Mouse (Mus musculus) monocyte, adult 2 months (primary cell): ENCODE measurements around the gene Ablim1.

Source experiments
- DNase-seq, 2 experiments: peaks; one replicate each; pipeline ENCODE4 v3.0.0; 2022; ENCODE audit warnings: low spot score in 2 of 2, low read depth in 1 of 2

Ablim1 gene

DNA sequence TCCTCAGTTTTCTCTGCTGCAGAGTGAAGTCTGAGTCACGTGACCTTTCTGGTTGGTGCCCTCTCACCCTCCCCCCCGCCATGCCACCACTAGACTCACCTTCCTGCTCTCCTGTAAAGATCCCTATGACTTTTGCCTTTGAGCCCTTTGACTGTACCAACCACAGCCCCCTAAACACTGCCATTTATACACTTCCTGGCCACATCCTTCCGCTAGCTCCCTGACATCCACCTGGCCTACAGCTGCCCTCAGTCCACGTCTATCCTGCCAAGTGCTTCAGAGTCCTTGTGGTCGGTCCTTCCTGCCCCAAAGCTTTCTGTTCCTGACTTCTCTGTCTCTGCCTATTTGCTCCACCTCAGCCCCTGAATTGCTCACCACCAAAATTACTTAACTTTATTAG, 29.1 kb upstream of the Ablim1 start:
- no peak for DNase-seq

DNA sequence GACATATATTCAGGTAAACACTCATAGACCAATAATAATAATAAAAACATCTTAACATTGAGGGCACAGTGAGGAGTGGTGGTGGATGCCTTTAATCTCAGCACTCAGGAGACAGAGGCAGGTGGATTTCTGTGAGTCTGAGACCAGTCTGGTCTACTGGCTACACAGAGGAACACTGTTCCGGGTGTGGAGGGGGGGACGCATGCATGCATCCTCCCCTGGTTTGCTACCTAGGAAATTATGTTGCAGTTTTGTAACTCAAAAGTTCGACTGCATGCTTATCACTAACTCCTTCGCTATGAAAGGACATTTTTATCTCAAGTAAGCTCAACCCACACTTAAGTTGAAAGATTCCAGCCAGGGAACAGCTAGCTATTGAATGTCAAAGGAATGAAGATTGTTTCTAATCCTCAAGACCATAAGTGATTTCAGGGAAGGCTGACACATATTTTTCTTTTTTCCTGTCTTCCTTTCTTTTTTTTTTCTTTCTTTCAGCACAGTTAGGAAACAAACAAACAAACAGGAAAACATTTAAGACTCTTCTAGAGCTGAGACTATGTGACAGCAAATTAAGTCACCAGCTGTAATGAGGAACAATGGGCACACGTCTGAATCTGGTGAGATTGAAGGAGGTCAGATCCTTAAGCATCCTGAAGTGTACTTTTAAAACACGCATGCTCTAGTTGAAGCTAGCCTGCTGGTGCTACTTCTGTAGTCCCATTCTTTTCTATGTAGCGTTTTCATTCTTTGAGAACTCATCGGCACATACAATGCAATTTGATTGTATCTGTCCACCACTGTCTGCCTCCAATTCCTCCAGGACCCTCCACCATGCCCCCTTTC, 26.4 kb upstream of the Ablim1 start:
- DNase-seq: no peak

DNA sequence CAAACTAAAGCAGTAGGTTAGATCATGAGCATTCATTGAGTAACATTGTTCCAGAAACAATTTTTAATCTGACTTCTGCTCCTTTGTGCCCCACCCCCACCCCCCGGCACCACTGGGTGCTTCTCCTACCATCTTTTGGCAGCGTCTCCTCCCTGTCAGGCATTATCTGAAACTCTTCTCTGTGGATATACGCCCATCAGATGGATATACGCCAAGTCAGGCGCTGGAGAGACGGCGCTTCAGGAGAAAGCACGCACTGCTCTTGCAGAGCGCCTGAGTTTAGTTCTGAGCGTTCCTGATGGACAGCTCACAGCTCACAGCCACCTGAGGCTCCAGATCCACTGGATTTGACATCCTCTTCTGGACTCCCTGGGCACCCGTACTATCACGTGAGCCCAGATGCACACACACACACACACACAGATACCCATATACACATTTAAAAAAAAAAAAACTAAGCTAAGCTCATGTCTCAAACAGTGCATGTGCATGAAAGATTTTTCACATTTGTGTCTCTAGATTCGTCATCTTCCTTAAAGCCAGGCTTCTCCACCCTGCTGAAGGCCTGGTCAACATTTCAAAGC, 24.7 kb upstream of the Ablim1 start:
- DNase-seq: no peak

DNA sequence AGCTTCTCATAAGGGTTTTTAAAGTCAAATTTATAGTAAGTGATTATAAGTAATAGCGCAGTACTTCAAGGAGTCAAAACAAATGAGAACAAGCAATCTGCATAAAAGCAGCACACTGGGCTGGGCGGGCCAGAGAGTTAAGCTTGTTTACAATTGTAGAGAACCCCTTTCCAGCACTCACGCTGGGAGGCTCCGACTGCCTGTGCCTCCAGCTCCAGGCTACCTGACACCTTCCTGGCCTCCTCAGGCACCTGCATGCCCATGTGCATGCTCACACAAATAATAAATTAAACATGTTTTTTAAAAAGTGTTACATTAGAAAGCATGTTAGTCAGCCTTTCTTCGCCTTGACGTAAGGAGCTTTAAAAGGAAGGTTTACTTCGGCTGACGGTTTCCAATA, 20.4 kb upstream of the Ablim1 start:
- DNase-seq: no peak

DNA sequence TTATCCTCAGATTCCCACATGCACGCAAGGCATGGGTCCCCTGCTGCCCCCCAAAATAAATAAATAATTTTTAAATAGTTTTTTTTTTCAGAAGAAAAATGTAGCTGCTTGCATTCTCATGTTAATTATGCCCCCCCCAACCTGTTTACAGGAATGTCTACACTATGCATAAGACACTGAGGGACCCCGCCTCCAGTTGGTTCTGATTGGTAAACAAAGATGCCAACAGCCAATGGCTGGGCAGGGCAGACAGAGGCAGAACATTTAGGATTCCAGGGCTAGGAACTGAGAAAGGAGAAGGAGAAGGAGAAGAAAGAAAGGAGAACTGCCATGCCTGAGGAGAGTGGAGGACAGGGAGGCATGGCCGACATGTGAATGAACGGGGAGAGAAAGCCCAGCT, 18.6 kb upstream of the Ablim1 start:
- no peak for DNase-seq

DNA sequence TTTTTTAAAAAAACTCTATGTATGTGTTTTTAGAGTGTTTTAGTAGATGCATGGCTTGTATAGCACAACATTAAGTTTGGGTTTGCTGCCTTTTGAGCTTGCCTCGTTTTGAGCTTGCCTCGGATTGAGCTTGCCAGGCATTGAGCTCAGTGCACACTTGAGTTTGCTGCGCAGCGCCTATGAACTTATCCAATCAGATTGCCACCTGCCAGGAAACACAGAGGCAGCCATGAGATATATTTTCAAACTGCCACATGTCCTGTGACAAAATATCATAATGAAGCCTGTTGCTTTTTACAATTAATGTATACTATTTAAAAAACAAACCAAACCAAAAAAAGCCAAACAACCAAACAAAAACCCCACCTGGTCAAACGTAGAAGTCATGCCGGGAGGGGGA, 16.5 kb upstream of the Ablim1 start:
- DNase-seq: no peak

DNA sequence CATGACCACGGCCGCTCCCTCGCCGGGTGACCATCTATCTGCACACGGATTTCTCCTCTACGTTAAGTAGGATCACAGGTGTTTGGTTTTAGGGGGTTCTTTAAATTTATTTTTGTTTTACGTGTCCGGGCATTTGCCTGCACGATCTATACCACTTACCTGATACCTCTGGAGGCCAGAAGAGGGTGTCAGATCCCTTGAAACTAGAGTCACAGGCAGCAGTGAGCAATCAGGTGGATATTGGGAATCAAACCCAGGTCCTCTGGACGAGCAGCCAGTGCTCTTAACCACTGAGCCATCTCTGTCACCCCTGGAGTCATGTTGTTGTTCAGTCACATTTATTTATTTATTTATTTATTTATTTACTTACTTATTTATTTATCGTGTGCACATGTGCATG, 15.6 kb upstream of the Ablim1 start:
- DNase-seq: no peak

DNA sequence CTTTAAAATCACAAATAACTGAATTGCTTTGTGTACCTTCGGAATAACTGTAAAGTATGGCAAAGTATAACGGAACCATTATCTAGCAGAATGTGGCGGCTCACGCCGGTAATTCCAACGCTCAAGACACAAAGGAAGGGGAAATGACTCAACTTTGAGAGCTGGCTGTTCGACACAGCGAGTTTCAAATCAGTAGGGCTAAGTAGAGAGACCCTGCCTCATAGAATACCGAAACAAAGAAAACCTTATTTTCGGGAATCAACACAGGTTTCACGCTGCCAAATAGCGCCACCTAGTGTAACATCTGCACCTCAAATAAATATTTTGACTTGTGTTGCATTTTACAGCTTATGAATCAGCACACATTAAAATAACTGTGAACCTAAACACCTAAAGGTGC, 14.1 kb upstream of the Ablim1 start:
- DNase-seq: peak in 1 of 2 experiments; percentile 10

DNA sequence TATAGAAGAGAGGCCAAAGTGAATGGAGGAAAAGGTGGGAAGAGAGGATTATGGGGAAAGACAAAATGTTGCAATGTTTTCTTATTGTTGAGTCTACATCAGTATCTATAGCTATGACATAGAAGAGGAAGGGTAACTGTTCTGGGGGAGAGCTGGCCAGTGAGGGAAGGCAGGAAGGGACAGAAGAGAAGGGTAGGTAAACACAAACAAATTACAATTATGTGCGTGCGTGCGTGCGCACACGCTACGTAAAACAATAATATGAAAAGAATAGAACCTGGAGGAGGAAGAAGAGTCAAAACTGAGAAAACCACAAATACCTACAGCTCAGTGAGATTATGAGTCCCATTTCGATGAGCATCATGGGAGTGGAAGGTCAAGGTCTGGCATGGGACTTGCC, 13.6 kb upstream of the Ablim1 start:
- DNase-seq: no peak

DNA sequence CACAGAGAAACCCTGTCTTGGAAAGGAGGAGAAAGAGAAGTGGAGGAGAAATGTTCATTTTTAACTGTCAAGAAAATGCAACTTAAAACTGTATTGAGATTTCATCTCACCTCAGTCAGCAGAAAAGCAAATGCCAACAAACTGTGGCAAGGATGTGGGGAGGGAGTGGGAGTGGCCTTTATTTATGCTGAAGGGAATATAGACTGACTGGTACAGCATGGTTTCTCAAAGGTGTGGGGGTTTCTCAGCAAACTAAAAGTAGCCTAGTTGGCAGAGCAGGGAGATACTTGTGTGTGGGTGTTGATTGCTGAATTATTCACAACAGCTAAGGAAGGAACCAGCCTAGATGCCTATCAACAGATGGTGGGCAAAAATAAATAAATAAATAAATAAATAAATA, 13.0 kb upstream of the Ablim1 start:
- no peak for DNase-seq

DNA sequence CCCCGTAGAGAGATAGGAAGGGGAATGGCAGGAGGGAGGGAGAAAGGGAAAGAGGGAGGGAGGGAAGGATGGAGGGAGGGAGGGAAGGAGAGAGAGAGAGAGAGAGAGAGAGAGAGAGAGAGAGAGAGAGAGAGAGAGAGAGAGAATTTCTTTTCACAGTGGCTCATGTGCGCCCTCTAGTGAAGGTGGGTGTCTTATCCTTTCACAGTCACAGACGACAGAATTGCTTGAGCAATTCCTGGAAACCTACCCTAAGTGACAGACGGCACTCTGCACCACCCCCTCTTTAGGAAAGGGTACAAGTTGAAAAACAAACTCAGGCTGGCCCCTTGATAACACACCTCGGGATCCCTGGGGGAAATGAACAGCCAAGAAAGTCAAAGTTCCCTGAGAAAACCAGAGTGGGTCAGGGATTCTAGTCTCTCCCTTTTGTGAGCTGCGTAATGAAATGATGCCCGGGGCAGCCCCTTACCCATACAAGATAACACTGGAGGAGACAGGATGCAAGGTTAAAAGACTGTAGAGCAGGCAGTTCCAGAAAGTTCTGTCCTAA, 11.1 kb upstream of the Ablim1 start:
- no peak for DNase-seq

DNA sequence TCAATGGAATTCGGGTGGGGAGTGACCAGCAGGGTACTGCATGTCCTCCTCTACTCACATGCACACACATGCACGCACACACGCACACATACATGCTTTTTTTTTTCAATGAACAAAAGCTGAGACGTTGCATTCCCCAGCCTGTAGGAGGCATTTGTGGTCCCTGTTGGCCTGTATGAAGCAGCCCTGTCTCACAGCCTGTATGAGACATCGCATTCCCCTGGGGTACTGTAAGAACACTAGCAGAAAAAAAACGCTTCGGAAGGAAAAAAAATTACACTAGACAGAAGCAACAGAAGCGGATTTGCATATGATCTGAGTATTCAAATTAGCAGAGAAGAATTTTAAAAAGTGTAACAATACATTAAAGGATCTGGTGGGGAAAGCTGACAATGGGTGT, 8.4 kb upstream of the Ablim1 start:
- no peak for DNase-seq

DNA sequence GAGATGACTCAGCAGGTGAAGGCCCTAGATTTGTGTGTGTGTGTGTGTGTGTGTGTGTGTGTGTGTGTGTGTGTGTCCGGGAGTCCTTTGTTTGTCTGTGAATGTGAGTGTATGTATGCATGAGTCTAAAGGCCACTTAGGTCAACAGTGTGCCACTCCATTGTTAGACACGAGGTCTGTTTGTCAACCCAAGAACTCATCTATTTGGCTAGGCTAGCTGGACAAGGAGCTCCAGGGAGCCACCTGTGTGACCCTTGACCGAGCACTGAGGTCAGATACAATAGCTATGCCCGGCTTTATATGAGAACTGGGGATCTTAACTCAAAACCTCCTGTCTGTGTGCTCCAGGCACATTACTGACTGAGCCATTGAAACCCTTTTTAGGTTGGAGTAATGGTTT, 7.8 kb upstream of the Ablim1 start:
- no peak for DNase-seq

DNA sequence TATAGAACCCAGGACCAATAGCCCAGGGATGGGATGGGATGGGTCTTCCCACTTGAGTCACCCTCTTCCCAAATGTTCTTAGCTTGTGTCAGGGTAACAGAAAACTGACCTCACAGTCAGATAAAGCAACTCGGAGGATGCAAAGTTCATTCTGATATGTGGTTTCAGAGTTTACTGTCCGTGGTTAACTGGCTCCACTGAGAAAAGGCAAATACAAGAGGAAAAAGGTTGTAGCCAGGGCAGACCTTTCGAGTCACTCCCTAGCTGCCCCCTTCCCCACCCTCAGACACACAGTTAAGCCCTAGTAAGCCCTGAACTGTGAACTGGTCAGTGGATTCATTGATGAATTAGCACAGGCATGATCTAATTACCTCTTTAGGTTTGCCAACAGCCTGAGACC, 7.1 kb upstream of the Ablim1 start:
- DNase-seq: no peak

DNA sequence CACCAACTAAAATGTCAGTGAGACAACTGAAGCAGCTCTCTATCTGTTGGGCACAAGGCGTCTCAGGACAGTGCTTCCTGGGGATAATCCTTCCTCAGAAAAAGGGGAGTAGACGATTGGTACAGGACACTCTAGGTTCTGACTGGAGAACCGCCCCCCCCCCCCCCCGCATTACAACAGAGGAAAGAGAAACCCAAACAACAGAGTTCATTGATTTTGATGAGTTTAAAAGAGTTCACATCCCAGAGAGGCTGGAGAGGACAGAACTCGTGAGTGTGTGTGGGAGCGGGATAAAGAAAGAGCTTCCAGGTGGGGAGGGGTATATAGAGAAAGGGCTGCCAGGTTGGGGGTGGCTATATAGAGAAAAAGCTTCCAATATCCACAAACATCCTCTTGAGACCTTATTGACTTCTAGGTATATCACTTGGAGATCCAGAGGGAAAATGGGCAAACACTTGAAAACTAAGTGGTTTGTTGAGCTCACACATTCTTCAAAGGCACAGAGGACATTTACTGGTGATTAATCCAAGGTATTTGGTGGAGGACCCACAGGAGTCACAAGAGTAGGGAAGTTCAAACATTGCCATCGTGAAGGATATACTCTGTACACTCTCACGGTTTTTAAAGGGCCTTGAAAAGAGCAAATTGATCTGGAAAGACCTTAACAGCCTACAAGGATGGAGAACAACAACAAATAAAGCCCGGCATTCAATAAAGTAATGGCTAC, 6.1 kb upstream of the Ablim1 start:
- no peak for DNase-seq

DNA sequence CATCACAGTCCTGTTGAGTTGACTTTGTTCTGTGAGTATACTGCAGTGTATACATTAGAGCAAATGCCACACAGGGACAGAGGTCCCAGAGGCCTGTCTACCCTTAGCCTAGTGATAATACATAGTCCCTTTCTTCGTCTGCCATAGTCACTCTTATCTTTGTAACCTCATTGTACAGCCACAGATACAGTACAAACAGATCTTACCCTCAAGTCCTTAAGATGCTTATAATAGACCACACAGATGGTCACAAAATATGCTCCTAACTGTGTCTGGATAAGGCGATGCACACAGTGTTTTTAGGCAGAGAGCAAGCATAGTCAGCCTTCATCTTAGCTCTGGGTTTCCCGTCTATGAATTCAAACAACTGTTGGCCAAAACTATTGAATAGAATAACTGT, 1.9 kb upstream of the Ablim1 start:
- no peak for DNase-seq

DNA sequence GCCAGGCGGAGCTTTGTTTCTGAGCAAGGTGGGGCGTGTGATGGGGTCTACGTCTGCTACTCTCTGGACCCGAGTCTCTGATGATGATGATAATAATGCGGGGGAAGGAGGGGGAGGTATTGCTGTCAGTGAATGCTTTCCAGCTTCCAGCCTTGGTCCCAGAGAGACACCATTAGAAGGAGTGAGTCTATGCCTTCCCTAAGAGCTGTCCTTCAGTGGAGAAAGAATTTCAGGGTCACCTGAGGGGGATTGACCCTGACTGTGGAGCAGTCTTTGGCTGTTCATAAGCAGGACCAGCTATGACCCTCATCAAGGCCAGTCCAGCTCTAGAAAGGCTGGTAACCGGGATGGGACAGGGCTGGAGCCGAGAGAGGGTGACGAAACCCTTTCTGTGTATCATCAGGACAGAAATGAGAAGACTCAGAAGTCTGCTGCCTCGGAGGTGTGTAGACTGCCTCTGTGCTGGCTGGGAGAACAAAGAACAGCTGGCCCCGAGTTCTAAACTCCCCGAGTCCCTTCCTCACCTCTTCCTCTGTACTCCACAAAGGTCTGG, 370 bp upstream of the Ablim1 start:
- DNase-seq: no peak

DNA sequence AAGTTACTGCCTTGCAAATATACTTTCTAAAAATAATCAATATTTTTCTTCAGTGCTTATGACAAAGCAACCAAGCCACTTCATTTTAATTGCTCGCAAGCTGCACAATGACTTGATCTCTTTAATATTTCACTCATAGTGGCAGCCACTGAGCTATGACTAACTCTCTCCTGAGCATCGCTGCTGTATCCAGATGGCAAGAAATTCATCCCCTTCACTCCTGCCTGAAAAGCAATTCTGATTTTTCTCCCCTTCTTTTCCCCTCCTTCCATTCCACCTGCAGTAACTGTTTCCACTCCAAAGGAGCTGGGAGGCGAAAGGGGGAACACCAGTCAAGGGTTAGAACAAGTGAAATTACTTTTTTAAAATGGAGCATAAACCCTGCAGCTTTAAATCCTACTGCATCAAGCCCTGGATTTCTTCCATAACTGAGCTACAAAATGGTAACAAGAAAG, 801 bp downstream of the Ablim1 start:
- DNase-seq: no peak

DNA sequence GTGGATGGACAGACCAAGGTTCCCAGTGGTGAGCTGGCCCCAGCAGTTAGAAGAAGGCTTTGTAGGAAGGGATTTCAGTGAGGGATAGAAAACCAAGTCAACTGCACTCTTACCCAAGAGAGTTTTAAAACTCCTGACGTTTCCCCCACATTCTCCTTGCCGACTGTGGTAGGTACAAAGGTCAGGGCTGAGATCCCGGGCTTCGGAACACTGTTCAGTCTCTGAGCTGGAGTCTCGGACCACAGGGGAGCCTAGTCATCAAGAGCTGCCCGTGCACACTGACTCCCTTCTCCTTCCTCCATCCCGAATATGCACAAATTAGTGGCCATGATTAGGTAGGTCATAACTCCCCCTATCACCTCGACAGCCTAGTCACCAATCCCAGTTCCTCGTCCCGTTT, 1.5 kb downstream of the Ablim1 start:
- DNase-seq: no peak

DNA sequence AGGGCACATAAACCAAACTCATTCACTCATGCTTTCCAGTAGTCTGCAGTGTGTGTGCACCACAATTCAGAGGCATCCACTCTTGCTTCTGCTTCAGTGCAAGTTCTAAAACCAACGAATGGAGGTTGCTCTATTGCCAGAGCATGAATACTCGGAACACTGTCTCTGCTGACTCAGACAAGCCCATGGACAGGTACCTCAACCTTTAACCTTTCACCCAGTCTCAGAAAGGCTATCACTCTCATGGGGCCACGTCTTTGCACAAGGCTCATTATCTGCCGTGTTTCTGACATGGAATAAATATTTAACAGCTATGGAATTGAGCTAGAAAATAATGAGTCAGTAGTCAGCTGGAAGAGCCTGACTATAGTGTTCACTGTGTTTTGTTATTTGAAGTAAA, 4.7 kb downstream of the Ablim1 start:
- DNase-seq: no peak

DNA sequence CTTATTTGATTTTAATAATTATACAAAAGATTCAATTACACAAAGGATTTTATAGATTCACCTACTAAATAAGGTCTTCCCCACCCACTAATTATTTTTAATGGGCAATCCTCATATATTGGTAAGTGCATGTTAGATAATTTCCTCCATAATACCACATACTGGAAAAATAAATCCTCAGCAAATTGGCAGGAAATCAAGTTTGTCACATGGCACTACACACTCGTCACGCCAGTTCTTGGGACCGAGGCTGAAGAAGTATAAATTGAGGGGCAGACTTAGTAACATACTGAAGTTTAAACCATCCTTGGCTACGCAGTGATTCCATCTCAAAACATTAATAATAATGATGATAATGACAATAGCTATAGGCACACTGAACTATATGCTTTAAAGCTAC, 8.1 kb downstream of the Ablim1 start:
- DNase-seq: no peak

DNA sequence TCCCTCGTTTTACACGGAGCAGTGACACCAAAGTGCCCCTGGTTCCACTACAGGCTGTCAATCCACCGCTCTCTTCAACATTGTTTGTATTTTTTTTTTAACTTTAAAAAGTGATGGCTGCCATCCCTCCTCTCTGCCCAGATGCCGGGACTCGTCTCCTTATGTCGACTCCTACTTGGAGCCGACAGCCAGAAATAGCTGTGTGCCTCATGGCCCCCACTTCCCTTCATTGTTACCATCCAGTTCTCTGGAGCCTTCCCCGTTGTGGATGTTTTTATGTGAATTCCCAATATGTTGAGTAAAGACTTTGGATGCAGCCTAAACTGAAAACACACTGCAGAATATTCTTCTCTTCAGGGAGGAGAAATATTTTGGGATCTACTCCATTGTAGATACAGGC, 8.7 kb downstream of the Ablim1 start:
- no peak for DNase-seq
